Mouse (Mus musculus) cerebellum, postnatal 10 days (tissue): Measurements from ENCODE around the gene Spats1.
"Not testable (repeated sequence)": the region's sequence is repeated elsewhere in the genome, so short reads cannot be mapped to it uniquely, and the experiment has no call there.

Experiments
- DNase-seq, 2 experiments: peaks; one replicate each; pipeline ENCODE4 v3.0.0; 2021; ENCODE audit warnings: mixed read lengths in 2 of 2

The Spats1 gene

GRCm38 (mm10) chr17:45488321-45489254 is 13.4 kb upstream of the Spats1 start:
- no peak for DNase-seq

GRCm38 (mm10) chr17:45487216-45487615 is 12.0 kb upstream of the Spats1 start:
- no peak for DNase-seq

GRCm38 (mm10) chr17:45485581-45485980 is 10.4 kb upstream of the Spats1 start:
- no peak for DNase-seq

GRCm38 (mm10) chr17:45480429-45480828 is 5.2 kb upstream of the Spats1 start:
- peak; percentile 54 to 59 for DNase-seq

- DNase-seq: peak; percentile 95 to 97
Measured at GRCm38 (mm10) chr17:45478234-45478825, 3.1 kb upstream of the Spats1 start.

- DNase-seq: peak in 1 of 2 experiments; percentile 20
Measured at GRCm38 (mm10) chr17:45474146-45474545, 1.1 kb downstream of the Spats1 start.

GRCm38 (mm10) chr17:45473667-45474066 is 1.5 kb downstream of the Spats1 start:
- DNase-seq: no peak

- no peak for DNase-seq
Measured at GRCm38 (mm10) chr17:45470726-45471125, 4.5 kb downstream of the Spats1 start.

GRCm38 (mm10) chr17:45468302-45468701 is 6.9 kb downstream of the Spats1 start:
- no peak for DNase-seq

- no peak for DNase-seq
Measured at GRCm38 (mm10) chr17:45466701-45467100, 8.5 kb downstream of the Spats1 start.

- no peak for DNase-seq
Measured at GRCm38 (mm10) chr17:45464255-45464654, 11.0 kb downstream of the Spats1 start.

GRCm38 (mm10) chr17:45462506-45462905 is 12.7 kb downstream of the Spats1 start:
- peak in 1 of 2 experiments; percentile 30 for DNase-seq

- no peak for DNase-seq
Measured at GRCm38 (mm10) chr17:45459062-45459461, 16.2 kb downstream of the Spats1 start.

GRCm38 (mm10) chr17:45458516-45458915 is 16.7 kb downstream of the Spats1 start:
- no peak for DNase-seq

- peak in 1 of 2 experiments; percentile 16 for DNase-seq
Measured at GRCm38 (mm10) chr17:45457487-45457886, 17.7 kb downstream of the Spats1 start.

GRCm38 (mm10) chr17:45456260-45457152 is 18.7 kb downstream of the Spats1 start:
- DNase-seq: peak in 1 of 2 experiments; percentile 25

GRCm38 (mm10) chr17:45455783-45456182 is 19.4 kb downstream of the Spats1 start:
- DNase-seq: not testable (repeated sequence)

- DNase-seq: no peak
Measured at GRCm38 (mm10) chr17:45454794-45455193, 20.4 kb downstream of the Spats1 start.

GRCm38 (mm10) chr17:45452271-45452670 is 22.9 kb downstream of the Spats1 start:
- DNase-seq: peak; percentile 58 to 78

- no peak for DNase-seq
Measured at GRCm38 (mm10) chr17:45450153-45450552, 25.1 kb downstream of the Spats1 start.

GRCm38 (mm10) chr17:45449586-45449985 is 25.6 kb downstream of the Spats1 start:
- no peak for DNase-seq

- DNase-seq: no peak
Measured at GRCm38 (mm10) chr17:45447063-45447462, 28.2 kb downstream of the Spats1 start.

GRCm38 (mm10) chr17:45445923-45446322 is 29.3 kb downstream of the Spats1 start:
- no peak for DNase-seq
